Mouse (Mus musculus) R1 (cell line): ENCODE measurements around the gene Uqcrh.
A peak's percentile ranks its signal among the peaks of the same experiment; 100 is the strongest.

Experiments
- DNase-seq: peaks from one replicate; pipeline ENCODE4 v3.0.0-alpha.2; 2018; ENCODE audit warnings: low read depth, low spot score

Gene Uqcrh

DNA sequence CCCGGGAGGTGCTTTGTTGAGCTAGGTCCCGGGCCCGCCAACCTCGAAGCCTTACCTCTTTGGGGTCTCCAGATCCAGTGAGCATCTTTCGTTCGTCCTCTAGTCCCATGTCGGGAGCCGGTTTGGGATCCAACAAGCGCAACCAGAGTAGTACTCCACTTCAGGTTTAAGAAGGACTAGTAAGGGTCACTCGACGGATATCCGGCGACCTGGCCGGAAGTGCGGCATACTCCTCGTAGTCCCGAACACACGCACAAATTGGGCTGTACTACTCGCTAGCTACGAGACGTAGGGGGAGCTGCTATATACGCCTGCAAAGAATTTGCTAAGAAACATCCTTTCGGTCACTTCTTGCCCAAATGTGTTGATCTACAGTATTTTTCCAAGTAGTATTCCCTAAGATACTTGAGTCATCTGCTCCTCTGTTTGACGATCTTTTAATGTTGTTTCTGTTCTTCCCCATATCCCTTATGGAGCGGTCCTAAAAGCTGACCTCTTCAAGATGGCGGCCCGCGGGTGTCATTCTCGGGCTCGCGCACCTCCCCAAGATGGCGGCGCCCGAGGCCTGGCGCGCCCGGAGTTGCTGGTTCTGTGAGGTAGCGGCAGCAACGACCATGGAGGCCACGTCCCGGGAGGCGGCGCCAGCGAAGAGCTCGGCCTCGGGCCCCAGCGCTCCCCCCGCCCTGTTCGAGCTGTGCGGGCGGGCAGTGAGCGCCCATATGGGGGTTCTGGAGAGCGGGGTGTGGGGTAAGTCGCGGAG, at the start of gene Uqcrh, which contains the start of gene Lrrc41:
TSS of gene Uqcrh (minus strand) at position 211 of the 760 bp plus-strand sequence.
TSS of gene Lrrc41 (plus strand) at position 409 of the 760 bp plus-strand sequence.
- peak; percentile 97 for DNase-seq

GRCm38 (mm10) chr4:116123602-116124519, 49.0 kb upstream of the Uqcrh start, which contains the start of the genes Rad54l and Pomgnt1:
Gene Rad54l (minus strand): TSS chr4:116123690.
Gene Pomgnt1 (plus strand): TSS chr4:116123840.
- peak; percentile 99 for DNase-seq

GRCm38 (mm10) chr4:116122762-116123161, 47.9 kb upstream of the Uqcrh start:
- DNase-seq: peak; percentile 61

DNA sequence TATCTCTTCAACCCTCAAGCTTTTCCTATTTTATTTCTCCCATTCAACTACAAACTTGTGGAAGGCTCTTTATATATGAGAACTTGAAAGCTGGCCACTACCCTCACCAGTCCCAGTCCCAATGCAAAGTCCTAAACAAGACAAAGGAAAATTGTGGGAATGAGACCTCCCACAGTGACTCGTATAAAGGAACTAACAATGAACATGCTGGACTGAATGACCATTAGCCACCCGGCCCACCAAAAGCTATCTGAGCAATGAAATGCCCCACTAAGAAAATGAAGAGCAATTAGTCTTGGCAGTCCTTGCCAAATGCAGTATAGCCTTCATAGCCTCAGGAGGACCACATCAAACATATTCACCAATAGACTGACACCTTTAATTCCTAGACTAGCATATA, 36.6 kb upstream of the Uqcrh start:
- no peak for DNase-seq

DNA sequence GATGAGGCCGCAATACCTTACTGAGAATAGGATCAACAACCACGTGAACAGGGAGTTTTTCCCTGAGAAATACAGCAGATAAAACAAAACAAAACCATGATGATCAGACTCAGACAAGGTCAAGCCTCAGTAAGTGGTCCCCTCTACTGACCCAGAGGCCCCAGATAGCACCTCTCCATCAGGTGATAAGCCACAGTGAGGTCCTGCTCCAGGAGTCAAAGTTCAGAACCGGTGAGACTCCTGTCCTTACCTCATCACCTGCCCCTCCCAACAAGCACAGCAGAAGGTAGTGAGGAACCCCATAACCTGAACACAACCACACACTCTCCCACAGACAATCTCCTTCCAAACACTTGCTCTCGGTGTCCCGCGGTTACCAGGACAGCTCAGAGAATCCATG, 35.8 kb upstream of the Uqcrh start:
- DNase-seq: no peak

DNA sequence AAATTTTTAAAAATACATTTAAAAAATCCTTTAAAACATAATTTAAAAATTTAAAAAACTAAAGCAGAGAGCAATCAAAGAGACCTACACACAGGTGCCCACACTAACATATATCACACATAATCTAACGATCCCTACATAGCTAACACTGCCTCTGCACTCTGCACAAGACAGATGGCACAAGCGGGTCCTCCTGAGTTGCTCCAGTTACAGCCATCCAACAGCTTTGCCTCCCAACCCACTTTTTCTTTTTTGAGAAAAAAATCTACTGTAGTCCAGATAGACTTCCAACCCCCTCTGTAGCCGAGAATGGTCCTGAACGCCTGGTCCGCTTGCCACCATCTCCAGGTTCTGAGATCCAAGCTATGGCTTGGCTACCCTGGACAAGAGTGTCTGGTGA, 30.4 kb upstream of the Uqcrh start:
- no peak for DNase-seq

DNA sequence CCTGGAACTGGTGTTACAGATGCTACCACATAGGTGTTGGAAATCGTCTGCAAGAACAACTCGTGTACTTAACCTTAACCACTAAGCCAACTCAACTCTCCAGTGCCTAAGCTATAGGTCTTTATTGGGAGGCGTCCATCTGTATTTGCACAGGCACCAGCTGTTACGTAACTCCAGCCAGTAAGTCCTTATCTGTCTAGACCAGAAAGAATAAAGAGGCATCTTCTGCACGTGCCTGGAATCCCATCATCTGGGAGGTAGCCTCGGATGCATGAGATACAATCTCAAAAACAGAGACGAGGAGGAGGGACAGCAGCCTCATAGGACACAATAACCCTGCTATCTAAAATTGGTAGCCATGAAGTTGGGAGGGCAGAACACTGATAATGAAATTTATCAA, 26.1 kb upstream of the Uqcrh start:
- no peak for DNase-seq

- no peak for DNase-seq
Measured at GRCm38 (mm10) chr4:116097211-116097610, 22.3 kb upstream of the Uqcrh start.

- no peak for DNase-seq
Measured at GRCm38 (mm10) chr4:116096291-116096690, 21.4 kb upstream of the Uqcrh start.

GRCm38 (mm10) chr4:116088510-116089249, 13.8 kb upstream of the Uqcrh start:
- peak; percentile 57 for DNase-seq

DNA sequence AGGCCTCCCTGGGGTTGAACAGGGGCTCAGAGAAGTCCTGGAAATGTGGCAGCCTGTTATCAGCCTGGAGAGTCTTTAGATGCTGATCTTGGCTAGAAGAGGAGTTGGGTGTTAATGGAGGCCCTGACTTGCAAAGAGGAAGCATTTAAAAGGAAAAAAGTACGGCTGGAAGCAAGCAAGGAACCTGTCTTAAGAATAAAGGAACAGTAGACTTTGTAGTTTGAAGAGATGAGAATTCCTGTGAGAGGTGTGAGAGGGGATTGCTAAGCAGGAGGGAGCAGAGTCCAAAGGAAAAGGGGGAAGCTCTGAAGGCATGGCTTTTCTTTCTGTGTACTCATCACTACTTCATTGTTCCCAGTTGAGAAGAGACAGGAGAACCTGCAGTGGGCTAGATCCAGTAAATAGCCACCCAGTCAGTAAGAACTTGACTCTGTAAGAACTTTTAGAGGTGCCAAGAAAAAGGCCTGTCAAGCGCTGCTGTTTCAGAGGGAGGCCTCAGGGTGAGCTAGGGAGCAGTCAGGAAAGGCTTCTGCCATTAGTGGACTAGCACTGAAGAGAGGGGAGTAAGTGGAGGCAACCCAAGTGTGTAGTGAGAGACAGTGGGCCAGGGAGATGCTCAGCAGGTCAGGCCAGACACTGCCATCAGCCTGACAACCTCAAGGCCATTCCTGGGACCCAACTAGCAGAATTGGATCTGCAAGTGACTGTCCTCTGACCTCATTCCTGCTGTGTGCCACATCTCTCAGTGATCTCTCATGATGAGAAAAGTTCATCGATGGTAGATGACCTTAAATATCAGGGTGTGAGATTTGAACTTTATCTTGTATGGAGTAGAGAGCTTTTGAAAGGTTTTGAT, 2.6 kb upstream of the Uqcrh start:
- no peak for DNase-seq

GRCm38 (mm10) chr4:116076369-116077231, 1.7 kb upstream of the Uqcrh start:
- DNase-seq: peak; percentile 27

DNA sequence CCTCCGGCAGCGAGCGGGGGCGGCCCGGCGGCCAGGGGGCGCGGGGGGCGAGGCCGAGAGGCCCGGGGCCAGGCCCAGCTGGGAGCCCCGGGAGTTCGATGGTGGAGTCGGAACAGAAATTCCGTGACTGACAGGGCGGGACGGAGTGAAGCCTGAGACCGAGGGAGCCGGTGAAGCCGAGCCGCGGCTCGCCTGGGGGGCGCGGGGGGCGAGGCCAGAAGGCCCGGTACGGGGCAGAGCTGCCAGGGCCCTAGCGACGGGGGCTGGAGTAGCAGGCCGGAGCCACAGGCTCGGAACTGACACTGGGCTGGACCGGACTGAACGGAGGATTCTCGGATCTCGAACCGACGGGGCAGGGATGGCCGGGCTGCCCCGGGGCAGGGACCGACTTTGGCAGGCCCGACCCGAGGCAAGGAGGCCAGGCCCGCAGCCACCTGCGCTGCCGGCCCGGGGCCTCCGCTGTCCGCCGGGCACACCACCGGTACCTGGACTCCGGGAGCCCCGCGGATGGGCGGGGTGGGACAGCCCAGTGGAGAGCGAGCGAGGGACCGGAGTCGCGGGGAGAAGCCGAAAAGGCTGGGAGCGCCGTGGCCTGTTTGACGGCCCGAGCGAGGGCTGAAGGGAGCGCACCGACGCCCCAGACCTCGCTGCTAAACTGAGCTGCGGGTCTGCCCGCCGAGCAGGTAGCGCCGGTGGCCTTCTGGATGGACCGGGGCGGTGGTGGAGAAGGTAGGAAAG, 929 bp upstream of the Uqcrh start:
- DNase-seq: peak; percentile 77

- DNase-seq: no peak
Measured at GRCm38 (mm10) chr4:116074145-116074675, 661 bp downstream of the Uqcrh start.

DNA sequence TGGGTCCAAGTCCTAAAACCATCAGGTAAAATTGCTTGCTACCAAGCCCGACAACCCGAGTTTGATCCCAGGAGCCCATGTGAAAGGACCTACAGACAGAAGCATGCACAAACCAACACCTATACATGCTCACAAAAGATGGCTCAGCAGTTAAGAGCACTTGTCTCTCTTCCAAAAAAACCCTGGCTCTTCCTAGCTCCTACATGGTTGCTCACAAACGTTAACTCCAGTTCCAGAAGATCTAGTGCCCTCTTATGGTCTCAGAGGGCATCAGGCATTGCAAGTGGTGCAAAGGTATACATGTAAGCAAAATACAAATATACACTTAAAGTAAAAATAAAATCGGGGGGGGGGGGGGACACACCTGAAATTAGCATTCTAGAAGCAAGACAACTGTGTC, 1.7 kb downstream of the Uqcrh start:
- DNase-seq: no peak

DNA sequence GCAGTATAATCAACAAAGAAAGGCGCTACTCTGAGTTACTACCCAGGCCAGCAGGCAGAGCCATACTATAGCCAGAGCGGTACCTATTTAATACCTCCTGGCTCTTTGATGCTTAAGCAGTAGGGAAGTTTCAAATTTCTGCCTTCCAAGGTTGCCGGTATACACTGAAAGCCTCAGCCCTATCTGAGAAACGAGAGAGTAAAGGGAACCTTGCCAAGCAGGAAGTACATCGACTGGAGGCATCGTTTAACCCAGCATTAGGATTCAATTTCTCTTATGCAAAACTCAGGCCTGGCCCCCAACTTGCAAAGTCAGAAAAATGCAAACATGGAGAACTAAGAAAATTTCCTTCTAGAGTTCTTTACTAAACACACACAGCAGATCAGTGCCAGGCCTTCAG, 4.8 kb downstream of the Uqcrh start:
- no peak for DNase-seq

DNA sequence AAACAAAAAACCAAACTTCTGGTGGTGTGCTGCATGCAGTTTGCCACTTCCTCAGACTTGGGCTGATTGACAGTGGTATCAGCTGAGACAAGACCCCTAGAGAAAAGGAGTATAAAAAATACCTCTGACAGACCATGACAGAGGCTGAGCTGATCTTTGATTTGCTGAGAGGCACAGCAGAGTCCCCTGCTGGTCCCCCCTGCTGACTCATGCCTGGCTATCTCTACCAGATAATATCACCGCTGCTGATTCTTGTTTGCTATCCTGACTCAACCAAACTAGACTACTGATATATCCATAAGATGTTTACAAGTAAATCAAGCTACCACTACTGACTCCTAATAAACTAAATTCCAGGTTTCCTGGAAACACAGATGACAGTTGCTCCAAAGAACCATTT, 11.0 kb downstream of the Uqcrh start:
- DNase-seq: no peak

GRCm38 (mm10) chr4:116059012-116059726, 15.7 kb downstream of the Uqcrh start:
- DNase-seq: peak; percentile 82
